Mouse (Mus musculus): ENCODE data around the gene Zfp609.

GRCm38 (mm10) chr9:65788556-65788955 lies 38.8 kb downstream of the Zfp609 start:
- TF ChIP-seq MYOG (IDR thresholded peaks at IDR 0.05; ENCODE audit: control insufficient read depth in 1 of 3, insufficient read depth in 1 of 3, insufficient read length in 2 of 3, low read depth in 2 of 3) (no peak), MAX (IDR thresholded peaks at IDR 0.05; ENCODE audit: low read depth) (no peak), SRF (IDR thresholded peaks at IDR 0.05; ENCODE audit: control insufficient read depth, insufficient read length, low read depth) (no peak), TCF12 (IDR thresholded peaks at IDR 0.05; ENCODE audit: insufficient read depth, poor library complexity, severe bottlenecking) (no peak), POLR2A (IDR thresholded peaks at IDR 0.05; ENCODE audit: insufficient read length, low read depth) (no peak), USF1 (IDR thresholded peaks at IDR 0.05; ENCODE audit: low read depth) (no peak), E2F4 (IDR thresholded peaks at IDR 0.05; ENCODE audit: insufficient read depth) (no peak)

Measured in myocyte (in vitro differentiated cells).